Mouse (Mus musculus) left cerebral cortex, postnatal 36 days (tissue): ENCODE measurements at regions not wholly inside any gene's neighbourhood (a gene's known extent, or its start where the extent isn't known, plus 50 kb on each side); places are given as distances from the start of the nearest gene placed in this dataset.
"Not testable (repeated sequence)": the region's sequence is repeated elsewhere in the genome, so short reads cannot be mapped to it uniquely, and the experiment has no call there.

Experiments
- DNase-seq, 2 experiments: peaks; one replicate each; pipeline ENCODE4 v3.0.0; 2021 to 2022; ENCODE audit warnings: low spot score in 2 of 2, mixed read lengths in 1 of 2
- intact Hi-C: fragments of 180-260 bp; cut with DNase I; formaldehyde crosslinking; loops from one replicate; pipeline ENCODE4 v1.15.1; 2025

DNA sequence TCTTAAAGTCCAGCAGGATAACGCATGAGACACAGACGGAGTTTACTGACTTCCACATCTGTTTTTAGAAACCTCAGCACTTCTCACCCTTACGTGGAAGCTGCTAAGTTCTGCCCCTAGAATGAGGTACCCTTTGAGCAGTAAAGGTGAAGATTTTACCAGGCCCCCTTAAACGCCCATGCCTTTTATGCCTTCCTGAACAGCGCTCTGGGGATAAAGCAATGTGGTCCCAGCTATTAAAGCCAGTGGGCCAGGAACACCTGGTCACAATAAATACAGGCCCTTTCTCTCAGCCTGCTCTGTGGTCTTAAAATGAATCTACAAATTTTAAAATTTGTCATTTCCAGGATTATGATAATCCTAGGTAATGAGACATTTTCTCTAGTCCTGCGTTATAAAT lies 57.9 kb downstream of the Llph start:
- DNase-seq: no peak
- intact Hi-C loops: no loop called here

- intact Hi-C loops: no loop called here
- no peak for DNase-seq
These were observed 65.0 kb downstream of the Llph start for GRCm38 (mm10) chr10:120291912-120292311.

DNA sequence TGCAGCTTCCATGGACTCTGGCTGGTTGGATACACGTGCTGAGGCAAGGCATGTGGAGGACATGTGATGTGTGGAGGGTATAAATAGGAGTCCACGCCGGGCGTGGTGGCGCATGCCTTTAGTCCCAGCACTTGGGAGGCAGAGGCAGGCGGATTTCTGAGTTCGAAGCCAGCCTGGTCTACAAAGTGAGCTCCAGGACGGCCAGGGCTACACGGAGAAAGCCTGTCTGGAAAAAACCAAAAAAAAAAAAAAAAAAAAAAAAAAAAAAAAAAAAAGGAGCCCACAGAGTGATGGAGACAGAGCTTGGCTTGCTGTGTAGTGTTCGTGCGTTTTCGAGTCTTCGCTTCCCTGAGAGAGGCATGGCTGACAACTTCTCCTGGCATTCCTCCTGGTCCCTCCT lies 66.5 kb downstream of the Llph start:
- DNase-seq, intact Hi-C loops: not testable (repeated sequence)

- no peak for DNase-seq
- intact Hi-C loops: no loop called here
These were observed 67.6 kb downstream of the Llph start for GRCm38 (mm10) chr10:120294487-120294886.

GRCm38 (mm10) chr10:120297311-120297710 lies 70.4 kb downstream of the Llph start:
- intact Hi-C loops: no loop called here
- no peak for DNase-seq

DNA sequence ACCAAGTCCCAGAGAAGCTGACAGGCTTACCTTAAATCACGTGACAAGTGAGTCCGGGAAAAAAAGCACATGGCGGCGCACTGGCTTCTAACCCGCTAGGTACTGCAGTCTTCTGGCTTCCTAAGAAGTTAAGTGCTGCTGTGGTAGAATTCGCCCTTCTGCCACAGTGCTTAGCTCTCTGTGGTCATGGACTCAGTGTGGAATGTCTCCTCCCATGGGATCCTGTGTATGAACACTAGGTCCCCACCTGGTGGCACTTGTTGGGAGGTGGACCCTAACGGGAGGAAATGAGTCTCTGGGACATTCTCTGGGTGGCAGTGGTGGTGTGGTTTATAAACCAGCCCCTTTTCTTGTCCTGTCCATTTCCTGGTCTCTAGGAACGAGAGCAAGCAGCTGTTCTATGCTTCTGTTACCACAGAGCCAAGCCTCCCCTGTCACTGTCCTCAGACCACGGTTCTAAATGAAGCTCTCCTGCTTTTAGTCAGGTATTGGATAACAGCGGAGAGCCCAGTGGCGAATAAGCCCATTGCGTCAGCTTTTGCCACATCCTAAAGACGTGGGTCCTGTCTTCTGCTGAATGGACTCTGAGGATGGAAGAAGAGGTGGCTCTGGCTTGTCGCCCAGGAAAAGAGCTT lies 71.5 kb downstream of the Llph start:
- intact Hi-C loops: no loop called here
- DNase-seq: no peak

- intact Hi-C loops: loop anchor here (10.0 kb wide), 2 partner anchors 359 to 399 kb away; no protein-coding TSS in a partner anchor
- peak in 1 of 2 experiments; percentile 6 for DNase-seq
These were observed 79.1 kb downstream of the Llph start for GRCm38 (mm10) chr10:120306010-120306409.

DNA sequence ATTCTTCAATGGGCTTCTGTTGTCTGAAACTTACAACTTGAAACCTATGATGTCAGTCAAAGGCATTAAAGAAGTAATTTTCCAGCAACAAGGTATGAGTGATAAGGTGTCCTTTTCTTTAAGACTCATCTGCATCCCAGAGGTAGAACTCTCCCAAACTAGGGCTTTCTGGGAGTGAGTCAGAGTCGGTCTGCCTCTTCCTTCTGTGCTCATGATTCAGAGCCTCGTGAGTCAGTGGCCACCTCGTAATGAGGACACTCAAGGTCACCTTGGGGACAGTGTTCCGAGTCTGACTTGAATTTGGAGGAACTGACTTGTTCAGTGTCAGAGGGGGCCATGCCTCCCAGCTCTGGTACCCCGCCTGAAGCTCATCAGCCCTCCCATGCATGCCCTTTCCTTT lies 81.8 kb downstream of the Llph start:
- intact Hi-C loops: loop anchor here (10.0 kb wide), 2 partner anchors 356 to 396 kb away; no protein-coding TSS in a partner anchor
- DNase-seq: peak in 1 of 2 experiments; percentile 7
